9 mouse cellular contexts compared by ENCODE assay signal in the genomic region with DNA sequence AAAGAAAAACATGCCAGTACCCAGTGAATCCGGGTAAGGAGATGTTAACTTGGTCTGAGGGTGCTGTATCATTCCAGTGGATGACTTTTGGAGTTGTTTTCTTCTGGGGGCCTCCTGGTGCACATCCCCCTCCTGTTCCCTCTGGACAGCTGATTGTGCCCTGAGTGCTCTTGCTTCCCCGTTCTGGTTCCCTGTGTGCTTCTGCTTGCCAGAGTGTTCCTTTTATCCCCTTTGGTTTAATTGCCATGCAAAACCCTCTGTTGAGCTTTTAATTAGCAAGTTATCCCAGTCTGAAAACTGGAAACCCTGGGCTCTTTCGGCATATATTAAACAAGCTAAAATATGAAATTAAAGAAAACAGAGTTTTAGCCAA.
A peak's percentile ranks its signal among the peaks of the same experiment; 100 is the strongest.
DNase-seq lines count a peak whose midpoint lies in the region; ATAC-seq and TF ChIP-seq lines count a peak whose summit lies in the region.
"Had no signal": no experiment of that assay in that cellular context is flagged by ENCODE, and none has a peak within 500 bp of the region (broad histone marks: within the 10 kb centered on the region; RNA-seq: fewer than 3 reads in every experiment).

No protein-coding gene starts in this region.

- peak overlapping the region; percentile 52 for H3K4me2 ChIP-seq in kidney, embryonic 15.5 days
- peak overlapping the region; percentile 44 for H3K4me2 ChIP-seq in stomach, embryonic 16.5 days (ENCODE audit: low read depth, low read length)

- peak; percentile 69 for ATAC-seq in kidney, embryonic 15.5 days (replicated peaks; ENCODE audit: low FRiP score)
- ATAC-seq in stomach, embryonic 16.5 days (ENCODE audit: insufficient read depth, low FRiP score): peak; percentile 51
- ATAC-seq: forebrain, embryonic 16.5 days had no signal

- peak overlapping the region; percentile 62 for H3K4me3 ChIP-seq in gastrocnemius, adult 2 months
- no peak overlapping the region for H3K4me3 ChIP-seq in kidney, embryonic 15.5 days (replicated peaks)
- H3K4me3 ChIP-seq in stomach, embryonic 16.5 days (replicated peaks; ENCODE audit: low read length): peak overlapping the region; percentile 18; the same call in 1 of the 2 replicates

- no peaks in the 10 kb centered on the region for H3K9me3 ChIP-seq in kidney, embryonic 15.5 days (replicated peaks)
- no peaks in the 10 kb centered on the region for H3K9me3 ChIP-seq in stomach, embryonic 16.5 days (replicated peaks; ENCODE audit: control insufficient read depth, low read length)

- H3K9ac ChIP-seq in kidney, embryonic 15.5 days: no peak overlapping the region
- no peak overlapping the region; the same call in 1 of the 2 replicates for H3K9ac ChIP-seq in stomach, embryonic 16.5 days (ENCODE audit: low read length)

- 13% methylated on average over 3 of the region's 3 CpGs for WGBS in kidney, embryonic 15.5 days
- WGBS in stomach, embryonic 16.5 days: 23% methylated on average over 3 of the region's 3 CpGs

- TF ChIP-seq CTCF in gastrocnemius, adult 2 months (IDR thresholded peaks at IDR 0.05): no peak

- intact Hi-C loops in gastrocnemius, adult 2 months (cut with DNase I): no loop called here

- no peaks in the 10 kb centered on the region for H3K36me3 ChIP-seq in kidney, embryonic 15.5 days
- H3K36me3 ChIP-seq in stomach, embryonic 16.5 days (ENCODE audit: control insufficient read depth, insufficient read depth, low read length): no peaks in the 10 kb centered on the region

- H3K27ac ChIP-seq in gastrocnemius, adult 2 months: peak overlapping the region; percentile 86
- peak overlapping the region; percentile 79 for H3K27ac ChIP-seq in kidney, embryonic 15.5 days
- H3K27ac ChIP-seq in stomach, embryonic 16.5 days (ENCODE audit: low read length): peak overlapping the region; percentile 91

- H3K27me3 ChIP-seq in kidney, embryonic 15.5 days: no peaks in the 10 kb centered on the region
- no peaks in the 10 kb centered on the region for H3K27me3 ChIP-seq in stomach, embryonic 16.5 days (ENCODE audit: control insufficient read depth, insufficient read depth, low read length)

- H3K4me1 ChIP-seq in kidney, embryonic 15.5 days: peaks cover 25% of the 10 kb centered on the region
- H3K4me1 ChIP-seq in stomach, embryonic 16.5 days (ENCODE audit: control insufficient read depth, insufficient read depth, low read length): peaks cover 16% of the 10 kb centered on the region

- DNase-seq in gastrocnemius, adult 2 months: peak; percentile 19
- DNase-seq in gastrocnemius, postnatal 25 days: no peak
- peak; percentile 3 for DNase-seq in right cerebral cortex, adult 2 months (ENCODE audit: low spot score in 2 of 2)
- DNase-seq in right cerebral cortex, postnatal 14 days: no peak
- no peak for DNase-seq in B cell, adult 2 months
- DNase-seq in layer of hippocampus, adult 9-10 months (ENCODE audit: low spot score): no peak

Comparison
In these comparisons a context has a peak if more than half of its experiments do, and no peak if none do; other contexts are left out.
1. DNase-seq: peak in gastrocnemius, adult 2 months (single experiment) and right cerebral cortex, adult 2 months (2 of 2); none in gastrocnemius, postnatal 25 days (single experiment), right cerebral cortex, postnatal 14 days (single experiment), B cell, adult 2 months (0 of 2) and layer of hippocampus, adult 9-10 months (single experiment).
2. Peak in every context shown above with its lines, with median percentiles within 50 percentile points of each other: H3K27ac ChIP-seq.